15 mouse cellular contexts compared by ENCODE assay signal in the genomic region with DNA sequence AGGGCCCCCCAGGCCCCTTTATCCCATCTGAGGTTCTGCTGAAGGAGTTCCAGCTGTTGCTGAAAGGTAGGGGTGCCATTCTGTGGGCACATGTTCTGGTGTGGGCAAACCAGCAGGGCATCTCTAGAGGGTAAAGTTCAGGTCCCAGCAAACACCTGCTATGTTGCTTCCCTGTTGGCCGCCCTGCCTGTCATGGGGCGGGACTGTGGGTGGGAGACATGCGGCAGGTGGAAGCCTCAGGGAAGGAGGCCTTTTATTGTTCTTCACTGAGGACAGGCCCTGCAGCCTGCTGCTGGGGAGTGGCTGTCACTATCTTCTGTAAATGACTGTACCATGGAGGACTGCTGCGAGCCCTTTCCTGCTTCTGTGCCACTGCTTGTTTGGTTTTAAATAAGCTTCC. TPM values are rescaled to one million over a fixed set of nuclear protein-coding genes. Genes with fewer than 3 reads are reported as not detected.
"Had no signal": no experiment of that assay in that cellular context is flagged by ENCODE, and none has a peak within 500 bp of the region (broad histone marks: within the 10 kb centered on the region; RNA-seq: fewer than 3 reads in every experiment).

No protein-coding gene starts in this region.

- DNase-seq: kidney, adult 11 months; liver; lung, adult 2 months; lung, postnatal 36 days; right cerebral cortex, adult 18-20 months; right cerebral cortex, postnatal 25 days; thymus, postnatal 4 days had no signal

- H3K9ac ChIP-seq: liver, embryonic 14.5 days; midbrain, embryonic 13.5 days had no signal

- H3K4me3 ChIP-seq: layer of hippocampus, adult 2 months; limb, embryonic 12.5 days; midbrain, embryonic 13.5 days had no signal

- ATAC-seq: lung, postnatal 0 days; midbrain, embryonic 13.5 days had no signal

- H3K27ac ChIP-seq: kidney, postnatal 0 days; layer of hippocampus, adult 2 months; limb, embryonic 12.5 days; liver, embryonic 14.5 days; midbrain, embryonic 13.5 days had no signal

- H3K4me2 ChIP-seq: limb, embryonic 12.5 days; midbrain, embryonic 13.5 days had no signal

RNA-seq across cellular contexts. Expression of a gene that starts 18.6 kb away (rescaled TPM):
- polyA plus RNA-seq: neural tube, embryonic 14.5 days had no signal

RNA-seq across cellular contexts. Expression of a gene that starts 47.5 kb away (rescaled TPM):
- polyA plus RNA-seq: lung, postnatal 0 days; stomach, embryonic 14.5 days had no signal
